Mouse (Mus musculus): ENCODE data around the gene Leprot. TPM values are rescaled to one million over a fixed set of nuclear protein-coding genes. Genes with fewer than 3 reads are reported as not detected.
A peak's percentile ranks its signal among the peaks of the same experiment; 100 is the strongest.

The Leprot gene
- polyA plus RNA-seq (2015; fragmentation: Nextera tagmentation; extraction: Ambion mirVana), result 39.7 and 41.1 TPM in 2 replicates

- Histone ChIP-seq H3K4me1 (ENCODE audit: insufficient read depth) (peaks cover 19% of the 10 kb centered on the region), H3K4me3 (ENCODE audit: low read depth, low read length) (peak within 1 kb of the TSS; percentile 86), H3K9me3 (ENCODE audit: low read length) (no peaks in the 10 kb centered on the region), H3K27me3 (ENCODE audit: insufficient read depth, low read length) (no peaks in the 10 kb centered on the region), H3K4me2 (ENCODE audit: low read depth, low read length) (peak within 1 kb of the TSS; percentile 79), H3K9ac (replicated peaks) (peak within 1 kb of the TSS; percentile 94), H3K36me3 (replicated peaks; ENCODE audit: insufficient read depth, low read length) (no peaks in the 10 kb centered on the region; the same call in 1 of the 2 replicates), H3K27ac (ENCODE audit: low read depth) (peak within 1 kb of the TSS; percentile 94)
- ATAC-seq (peak; percentile 93), DNase-seq (peak; percentile 98)
- peak; percentile 32; the same call in 1 of the 2 replicates for TF ChIP-seq EP300 (IDR thresholded peaks at IDR 0.05; ENCODE audit: low read depth)
- peak; percentile 12; the same call in 1 of the 2 replicates for TF ChIP-seq CTCF (IDR thresholded peaks at IDR 0.05; ENCODE audit: low read depth)
- whole genome bisulfite sequencing (ENCODE audit: insufficient replicate concordance), result under 1% methylated on average over 37 of the region's 39 CpGs
Observed at GRCm38 (mm10) chr4:101647196-101647905, at the start of gene Leprot. TSS of gene Leprot (plus strand) at chr4:101647718.

GRCm38 (mm10) chr4:101601758-101602157, 45.8 kb upstream of the Leprot start:
- H3K4me1 ChIP-seq (ENCODE audit: insufficient read depth), result no peaks in the 10 kb centered on the region
- H3K9me3 ChIP-seq (ENCODE audit: low read length), result no peaks in the 10 kb centered on the region
- peak; percentile 27 for DNase-seq
- no peak overlapping the region for H3K4me3 ChIP-seq (ENCODE audit: low read depth, low read length)
- H3K27ac ChIP-seq (ENCODE audit: low read depth), result no peak overlapping the region
- ATAC-seq, result no peak
- H3K36me3 ChIP-seq (replicated peaks; ENCODE audit: insufficient read depth, low read length), result no peaks in the 10 kb centered on the region
- no peaks in the 10 kb centered on the region for H3K27me3 ChIP-seq (ENCODE audit: insufficient read depth, low read length)
- TF ChIP-seq EP300 (IDR thresholded peaks at IDR 0.05; ENCODE audit: low read depth) (no peak), CTCF (IDR thresholded peaks at IDR 0.05; ENCODE audit: low read depth) (peak; percentile 55)
- H3K9ac ChIP-seq (replicated peaks), result no peak overlapping the region
- H3K4me2 ChIP-seq (ENCODE audit: low read depth, low read length), result no peak overlapping the region

- ATAC-seq (no peak), DNase-seq (no peak)
- Histone ChIP-seq H3K4me3 (ENCODE audit: low read depth, low read length) (no peak overlapping the region), H3K4me2 (ENCODE audit: low read depth, low read length) (no peak overlapping the region), H3K9me3 (ENCODE audit: low read length) (no peaks in the 10 kb centered on the region), H3K27me3 (ENCODE audit: insufficient read depth, low read length) (no peaks in the 10 kb centered on the region), H3K36me3 (replicated peaks; ENCODE audit: insufficient read depth, low read length) (no peaks in the 10 kb centered on the region), H3K27ac (ENCODE audit: low read depth) (no peak overlapping the region), H3K9ac (replicated peaks) (no peak overlapping the region), H3K4me1 (ENCODE audit: insufficient read depth) (no peaks in the 10 kb centered on the region)
- TF ChIP-seq EP300 (IDR thresholded peaks at IDR 0.05; ENCODE audit: low read depth) (no peak), CTCF (IDR thresholded peaks at IDR 0.05; ENCODE audit: low read depth) (no peak)
- 66% methylated on average over 3 of the region's 3 CpGs for WGBS (ENCODE audit: insufficient replicate concordance)
Observed at GRCm38 (mm10) chr4:101603635-101604034, 43.9 kb upstream of the Leprot start.

- H3K9ac ChIP-seq (replicated peaks), result no peak overlapping the region
- WGBS (ENCODE audit: insufficient replicate concordance), result 81% methylated on average over 5 of the region's 5 CpGs
- no peaks in the 10 kb centered on the region for H3K4me1 ChIP-seq (ENCODE audit: insufficient read depth)
- no peak overlapping the region for H3K27ac ChIP-seq (ENCODE audit: low read depth)
- TF ChIP-seq EP300 (IDR thresholded peaks at IDR 0.05; ENCODE audit: low read depth) (no peak), CTCF (IDR thresholded peaks at IDR 0.05; ENCODE audit: low read depth) (no peak)
- no peak overlapping the region for H3K4me3 ChIP-seq (ENCODE audit: low read depth, low read length)
- no peak overlapping the region for H3K4me2 ChIP-seq (ENCODE audit: low read depth, low read length)
- H3K36me3 ChIP-seq (replicated peaks; ENCODE audit: insufficient read depth, low read length), result no peaks in the 10 kb centered on the region
- DNase-seq, result no peak
- ATAC-seq, result no peak
- 0 out of 2 replicates have a peak, but pooled peaks cover 2% of the 10 kb centered on the region for H3K9me3 ChIP-seq (ENCODE audit: low read length)
- H3K27me3 ChIP-seq (ENCODE audit: insufficient read depth, low read length), result no peaks in the 10 kb centered on the region
Observed at GRCm38 (mm10) chr4:101616520-101616919, 31.0 kb upstream of the Leprot start.

GRCm38 (mm10) chr4:101617742-101618141, 29.8 kb upstream of the Leprot start:
- H3K9ac ChIP-seq (replicated peaks), result no peak overlapping the region
- H3K27me3 ChIP-seq (ENCODE audit: insufficient read depth, low read length), result no peaks in the 10 kb centered on the region
- H3K36me3 ChIP-seq (replicated peaks; ENCODE audit: insufficient read depth, low read length), result no peaks in the 10 kb centered on the region
- no peak overlapping the region for H3K27ac ChIP-seq (ENCODE audit: low read depth)
- no peaks in the 10 kb centered on the region for H3K4me1 ChIP-seq (ENCODE audit: insufficient read depth)
- 68% methylated on average over 2 of the region's 2 CpGs for WGBS (ENCODE audit: insufficient replicate concordance)
- DNase-seq (no peak), ATAC-seq (no peak)
- H3K9me3 ChIP-seq (ENCODE audit: low read length), result 0 out of 2 replicates have a peak, but pooled peaks cover 2% of the 10 kb centered on the region
- no peak overlapping the region for H3K4me3 ChIP-seq (ENCODE audit: low read depth, low read length)
- H3K4me2 ChIP-seq (ENCODE audit: low read depth, low read length), result no peak overlapping the region
- peak; percentile 27 for TF ChIP-seq CTCF (IDR thresholded peaks at IDR 0.05; ENCODE audit: low read depth)
- no peak for TF ChIP-seq EP300 (IDR thresholded peaks at IDR 0.05; ENCODE audit: low read depth)

- Histone ChIP-seq H3K27me3 (ENCODE audit: insufficient read depth, low read length) (no peaks in the 10 kb centered on the region), H3K9me3 (ENCODE audit: low read length) (no peaks in the 10 kb centered on the region), H3K27ac (ENCODE audit: low read depth) (no peak overlapping the region), H3K4me1 (ENCODE audit: insufficient read depth) (no peaks in the 10 kb centered on the region), H3K9ac (replicated peaks) (no peak overlapping the region), H3K36me3 (replicated peaks; ENCODE audit: insufficient read depth, low read length) (no peaks in the 10 kb centered on the region), H3K4me3 (ENCODE audit: low read depth, low read length) (no peak overlapping the region), H3K4me2 (ENCODE audit: low read depth, low read length) (no peak overlapping the region)
- TF ChIP-seq CTCF (IDR thresholded peaks at IDR 0.05; ENCODE audit: low read depth), result no peak
- no peak for TF ChIP-seq EP300 (IDR thresholded peaks at IDR 0.05; ENCODE audit: low read depth)
- 51% methylated on average over 2 of the region's 2 CpGs for WGBS (ENCODE audit: insufficient replicate concordance)
- DNase-seq (no peak), ATAC-seq (no peak)
Observed at GRCm38 (mm10) chr4:101620206-101620605, 27.3 kb upstream of the Leprot start.

Measured in liver, postnatal 0 days (tissue).